ENCODE assay signal across 8 mouse cellular contexts in genomic region chr11:53521821-53522131, GRCm38 (mm10). TPM values are rescaled to one million over a fixed set of nuclear protein-coding genes. Genes with fewer than 3 reads are reported as not detected.
DNase-seq lines count a peak whose midpoint lies in the region; ATAC-seq and TF ChIP-seq lines count a peak whose summit lies in the region.

No protein-coding gene starts in this region.

- peaks cover 14% of the 10 kb centered on the region for H3K4me1 ChIP-seq in cortical plate, adult 2 months (ENCODE audit: control insufficient read depth, insufficient read depth, low read length)
- H3K4me1 ChIP-seq in heart, embryonic 14.5 days (ENCODE audit: control insufficient read depth in 2 of 2, insufficient read depth in 2 of 2, low read length in 2 of 2) = peaks cover 37 to 50% of the 10 kb centered on the region in 2 experiments
- H3K4me1 ChIP-seq in lung, embryonic 16.5 days (replicated peaks; ENCODE audit: control insufficient read depth, insufficient read depth, low read length) = peaks cover 33% of the 10 kb centered on the region

- no peak for DNase-seq in layer of hippocampus, adult 2 months (ENCODE audit: low spot score in 2 of 2)
- no peak for DNase-seq in layer of hippocampus, adult 9-10 months (ENCODE audit: low spot score)
- DNase-seq in right cerebral cortex, postnatal 4 days = no peak
- DNase-seq in embryo, embryonic 11 days = no peak
- no peak for DNase-seq in left cerebral cortex, adult 9 months (ENCODE audit: low spot score in 2 of 2)

- 38% methylated on average over 7 of the region's 7 CpGs for WGBS in heart, embryonic 14.5 days
- WGBS in lung, embryonic 16.5 days = 73% methylated on average over 7 of the region's 7 CpGs

- H3K36me3 ChIP-seq in heart, embryonic 14.5 days (ENCODE audit: control insufficient read depth, insufficient read depth, low read length) = no peaks in the 10 kb centered on the region
- no peaks in the 10 kb centered on the region for H3K36me3 ChIP-seq in lung, embryonic 16.5 days (ENCODE audit: control insufficient read depth, insufficient read depth, low read length)

- peak overlapping the region; percentile 89; the same call in 1 of the 2 replicates for H3K9ac ChIP-seq in heart, embryonic 14.5 days (ENCODE audit: low read length)
- H3K9ac ChIP-seq in lung, embryonic 16.5 days (ENCODE audit: low read length) = no peak overlapping the region

- H3K9me3 ChIP-seq in heart, embryonic 14.5 days (ENCODE audit: control insufficient read depth, low read length) = no peaks in the 10 kb centered on the region
- no peaks in the 10 kb centered on the region for H3K9me3 ChIP-seq in lung, embryonic 16.5 days (ENCODE audit: control insufficient read depth, low read length)

- H3K4me2 ChIP-seq in heart, embryonic 14.5 days (ENCODE audit: low read length) = peak overlapping the region; percentile 83
- H3K4me2 ChIP-seq in lung, embryonic 16.5 days (ENCODE audit: low read depth, low read length) = peak overlapping the region; percentile 89

- peak overlapping the region; percentile 87 for H3K4me3 ChIP-seq in layer of hippocampus, adult 2 months
- peak overlapping the region; percentile 82 for H3K4me3 ChIP-seq in cortical plate, adult 2 months (ENCODE audit: insufficient read depth, low read length)
- H3K4me3 ChIP-seq in heart, embryonic 14.5 days (ENCODE audit: control insufficient read depth in 1 of 2, insufficient read depth in 1 of 2, low read depth in 1 of 2, low read length in 2 of 2) = 0 out of 4 replicates have a peak overlapping the region, but pooled peaks of 1 of the 2 experiments have one; percentile 95
- H3K4me3 ChIP-seq in lung, embryonic 16.5 days (ENCODE audit: low read length) = no peak overlapping the region

- peak; percentile 13; the same call in 1 of the 2 replicates for TF ChIP-seq POLR2A in cortical plate, adult 2 months (IDR thresholded peaks at IDR 0.05; ENCODE audit: extremely low read depth, insufficient read depth, low read length)

- H3K27ac ChIP-seq in layer of hippocampus, adult 2 months = peak overlapping the region; percentile 93
- H3K27ac ChIP-seq in cortical plate, adult 2 months (ENCODE audit: insufficient read depth, low read length) = peak overlapping the region; percentile 93
- H3K27ac ChIP-seq in heart, embryonic 14.5 days (replicated peaks in 1 of 2; ENCODE audit: control insufficient read depth in 1 of 2, insufficient read depth in 1 of 2, low read depth in 2 of 2, low read length in 2 of 2) = peak overlapping the region in 1 of 2 experiments; percentile 81; a peak in 1 of 4 replicates
- no peak overlapping the region; the same call in 1 of the 2 replicates for H3K27ac ChIP-seq in lung, embryonic 16.5 days (ENCODE audit: low read length)

- no peak for ATAC-seq in heart, embryonic 14.5 days (ENCODE audit: insufficient number of reproducible peaks, insufficient read depth, low FRiP score, low read depth)
- no peak for ATAC-seq in lung, embryonic 16.5 days (ENCODE audit: low read depth)

- no peaks in the 10 kb centered on the region for H3K27me3 ChIP-seq in heart, embryonic 14.5 days (ENCODE audit: control insufficient read depth, insufficient read depth, low read length)
- H3K27me3 ChIP-seq in lung, embryonic 16.5 days (ENCODE audit: control insufficient read depth, insufficient read depth, low read depth, low read length) = no peaks in the 10 kb centered on the region

- TF ChIP-seq CTCF in layer of hippocampus, adult 2 months (conservative IDR thresholded peaks at IDR 0.05) = no peak
- TF ChIP-seq CTCF in cortical plate, adult 2 months (IDR thresholded peaks at IDR 0.05; ENCODE audit: extremely low read depth, insufficient read depth, low read length) = no peak

RNA-seq across cellular contexts. Expression of gene Sept8, which starts 2.7 kb away (rescaled TPM):
- total RNA-seq in layer of hippocampus, adult 2 months (2021) = 100 to 1,000 TPM; 240 to 254 TPM
- 379 TPM in 2 replicates for polyA plus RNA-seq in cortical plate, adult 2 months (2012; rRNA removed)
- 17.4 and 18.8 TPM in 2 replicates for polyA plus RNA-seq in heart, embryonic 14.5 days (2014; fragmentation: Nextera tagmentation; extraction: Ambion mirVana)
- 23.6 and 27.1 TPM in 2 replicates for polyA plus RNA-seq in lung, embryonic 16.5 days (2015; fragmentation: Nextera tagmentation; extraction: Ambion mirVana)

RNA-seq across cellular contexts. Expression of gene Sowaha, which starts 41.7 kb away (rescaled TPM):
- total RNA-seq in layer of hippocampus, adult 2 months (2021) = 100 to 1,000 TPM; 137 to 142 TPM
- polyA plus RNA-seq in cortical plate, adult 2 months (2012; rRNA removed) = 54.0 and 56.1 TPM in 2 replicates
- polyA plus RNA-seq in heart, embryonic 14.5 days (2014; fragmentation: Nextera tagmentation; extraction: Ambion mirVana) = 0.18 and 0.26 TPM in 2 replicates
- 0.13 and 0.25 TPM in 2 replicates for polyA plus RNA-seq in lung, embryonic 16.5 days (2015; fragmentation: Nextera tagmentation; extraction: Ambion mirVana)

RNA-seq across cellular contexts. Expression of gene Gm9945, which starts 41.8 kb away (rescaled TPM):
- 1 to 10 TPM; 2.5 to 3.4 TPM for total RNA-seq in layer of hippocampus, adult 2 months (2021)
- 0.48 and 0.81 TPM in 2 replicates for polyA plus RNA-seq in cortical plate, adult 2 months (2012; rRNA removed)
- polyA plus RNA-seq in heart, embryonic 14.5 days (2014; fragmentation: Nextera tagmentation; extraction: Ambion mirVana) = not detected in 2 replicates
- not detected in 2 replicates for polyA plus RNA-seq in lung, embryonic 16.5 days (2015; fragmentation: Nextera tagmentation; extraction: Ambion mirVana)

RNA-seq across cellular contexts. Expression of gene Kif3a, which starts 45.4 kb away (rescaled TPM):
- total RNA-seq in layer of hippocampus, adult 2 months (2021) = 100 to 1,000 TPM; 130 to 133 TPM
- 98.7 and 107 TPM in 2 replicates for polyA plus RNA-seq in cortical plate, adult 2 months (2012; rRNA removed)
- 38.0 and 38.3 TPM in 2 replicates for polyA plus RNA-seq in heart, embryonic 14.5 days (2014; fragmentation: Nextera tagmentation; extraction: Ambion mirVana)
- 65.9 and 68.8 TPM in 2 replicates for polyA plus RNA-seq in lung, embryonic 16.5 days (2015; fragmentation: Nextera tagmentation; extraction: Ambion mirVana)

RNA-seq across cellular contexts. Expression of gene Gm9837, which starts 51.5 kb away (rescaled TPM):
- under 1 TPM in 1 of 2 experiments, not detected in 1; 0.52 TPM for total RNA-seq in layer of hippocampus, adult 2 months (2021)
- polyA plus RNA-seq in cortical plate, adult 2 months (2012; rRNA removed) = not detected in 2 replicates
- polyA plus RNA-seq in heart, embryonic 14.5 days (2014; fragmentation: Nextera tagmentation; extraction: Ambion mirVana) = not detected in 2 replicates
- not detected in 2 replicates for polyA plus RNA-seq in lung, embryonic 16.5 days (2015; fragmentation: Nextera tagmentation; extraction: Ambion mirVana)

Comparison
In these comparisons a context has a peak if more than half of its experiments do, and no peak if none do; other contexts are left out.
1. RNA of gene Sept8, which starts 2.7 kb away (polyA plus RNA-seq): 379 TPM in cortical plate, adult 2 months; 23.6 to 27.1 TPM in lung, embryonic 16.5 days and 17.4 to 18.8 TPM in heart, embryonic 14.5 days; every median in the first group is over 10 times any median in the second.
2. RNA of gene Sowaha, which starts 41.7 kb away (polyA plus RNA-seq): 54.0 to 56.1 TPM in cortical plate, adult 2 months; 0.18 to 0.26 TPM in heart, embryonic 14.5 days and 0.13 to 0.25 TPM in lung, embryonic 16.5 days; every median in the first group is over 10 times any median in the second.